Comparison of ENCODE assay signal across 8 mouse cellular contexts in genomic region chr4:117125910-117126674, GRCm38 (mm10). TPM values are rescaled to one million over a fixed set of nuclear protein-coding genes. Genes with fewer than 3 reads are reported as not detected.
DNase-seq lines count a peak whose midpoint lies in the region; ATAC-seq and TF ChIP-seq lines count a peak whose summit lies in the region.

No protein-coding gene starts in this region.

- TF ChIP-seq EP300 in heart, adult 2 months (IDR thresholded peaks at IDR 0.05; ENCODE audit: insufficient read depth, low read depth, low read length) = peak; percentile 98

- peaks cover 29% of the 10 kb centered on the region for H3K4me1 ChIP-seq in heart, adult 2 months (ENCODE audit: control insufficient read depth, insufficient read depth, low read length)
- peaks cover 17% of the 10 kb centered on the region for H3K4me1 ChIP-seq in lung, embryonic 14.5 days (ENCODE audit: insufficient read depth)
- H3K4me1 ChIP-seq in neural tube, embryonic 15.5 days = peaks cover 24% of the 10 kb centered on the region

- peak; percentile 45 for ATAC-seq in common myeloid progenitor, adult 5-6 weeks (replicated peaks; ENCODE audit: low read depth, poor library complexity, severe bottlenecking)
- ATAC-seq in lung, embryonic 14.5 days (ENCODE audit: insufficient read depth) = peak; percentile 60
- ATAC-seq in neural tube, embryonic 15.5 days (ENCODE audit: low FRiP score) = no peak

- H3K9me3 ChIP-seq in lung, embryonic 14.5 days (ENCODE audit: low read depth, low read length) = no peaks in the 10 kb centered on the region
- H3K9me3 ChIP-seq in neural tube, embryonic 15.5 days (replicated peaks) = no peaks in the 10 kb centered on the region

- peak; percentile 74 for TF ChIP-seq POLR2A in heart, adult 2 months (IDR thresholded peaks at IDR 0.05; ENCODE audit: insufficient read depth, low read depth, low read length)

- peak; percentile 84 for DNase-seq in urinary bladder, postnatal 14 days (ENCODE audit: low spot score)
- no peak for DNase-seq in urinary bladder, postnatal 10 days (ENCODE audit: low spot score)
- DNase-seq in heart, adult 2 months = peak; percentile 80 to 91
- DNase-seq in kidney, adult 18-20 months = peak; percentile 69
- peak; percentile 80 for DNase-seq in lung, embryonic 14.5 days
- no peak for DNase-seq in c-Kit-positive CD71-positive TER-119-positive erythroid progenitor cells, embryonic 14.5 days (ENCODE audit: low spot score)

- TF ChIP-seq CTCF in heart, adult 2 months (IDR thresholded peaks at IDR 0.05) = no peak
- TF ChIP-seq CTCF in lung, embryonic 14.5 days (IDR thresholded peaks at IDR 0.05; ENCODE audit: low read depth) = no peak

- peak overlapping the region; percentile 23 for H3K4me3 ChIP-seq in heart, adult 2 months
- H3K4me3 ChIP-seq in lung, embryonic 14.5 days (ENCODE audit: low read depth, low read length) = no peak overlapping the region
- H3K4me3 ChIP-seq in neural tube, embryonic 15.5 days (replicated peaks) = no peak overlapping the region

- no peaks in the 10 kb centered on the region for H3K27me3 ChIP-seq in heart, adult 2 months (ENCODE audit: control insufficient read depth, insufficient read depth, low read length)
- no peaks in the 10 kb centered on the region for H3K27me3 ChIP-seq in lung, embryonic 14.5 days (ENCODE audit: insufficient read depth, low read length)
- H3K27me3 ChIP-seq in neural tube, embryonic 15.5 days (replicated peaks) = no peaks in the 10 kb centered on the region

- no peaks in the 10 kb centered on the region for H3K79me2 ChIP-seq in heart, adult 2 months (replicated peaks; ENCODE audit: control insufficient read depth, insufficient read depth, low read length)

- peak overlapping the region; percentile 99 for H3K27ac ChIP-seq in heart, adult 2 months
- H3K27ac ChIP-seq in lung, embryonic 14.5 days (ENCODE audit: low read depth) = peak overlapping the region; percentile 94
- H3K27ac ChIP-seq in neural tube, embryonic 15.5 days (replicated peaks) = peak overlapping the region; percentile 76

- no peaks in the 10 kb centered on the region for H3K36me3 ChIP-seq in heart, adult 2 months (ENCODE audit: control insufficient read depth, insufficient read depth, low read length)
- peaks cover 12% of the 10 kb centered on the region; the same call in 1 of the 2 replicates for H3K36me3 ChIP-seq in lung, embryonic 14.5 days (ENCODE audit: insufficient read depth)
- peaks cover 34% of the 10 kb centered on the region for H3K36me3 ChIP-seq in neural tube, embryonic 15.5 days

- WGBS in heart, adult 2 months = 31% methylated on average over 15 of the region's 15 CpGs
- 31% methylated on average over 15 of the region's 15 CpGs for WGBS in lung, embryonic 14.5 days
- WGBS in neural tube, embryonic 15.5 days = 54% methylated on average over 15 of the region's 15 CpGs

- intact Hi-C loops in heart, adult 2 months (cut with DNase I) = loop anchor here (10.0 kb wide), 1 partner anchor 411 kb away; no protein-coding TSS in a partner anchor

- 0 out of 2 replicates have a peak overlapping the region, but pooled peaks have one; percentile 26 for H3K4me2 ChIP-seq in lung, embryonic 14.5 days
- H3K4me2 ChIP-seq in neural tube, embryonic 15.5 days = no peak overlapping the region; the same call in 1 of the 2 replicates

- H3K9ac ChIP-seq in heart, adult 2 months (ENCODE audit: low read depth, low read length) = peak overlapping the region; percentile 56
- H3K9ac ChIP-seq in lung, embryonic 14.5 days = peak overlapping the region; percentile 26; the same call in 1 of the 2 replicates
- peak overlapping the region; percentile 43 for H3K9ac ChIP-seq in neural tube, embryonic 15.5 days (replicated peaks)

RNA-seq across cellular contexts. Expression of gene Tctex1d4, which starts 0.5 kb away (rescaled TPM):
- not detected in 2 replicates for total RNA-seq in common myeloid progenitor, adult 5-6 weeks (2017)
- total RNA-seq in heart, adult 2 months (2021) = not detected
- polyA plus RNA-seq in heart, adult 2 months (2012; rRNA removed) = 0.29 and 4.2 TPM in 2 replicates
- not detected in 2 replicates for polyA plus RNA-seq in lung, embryonic 14.5 days (2014; fragmentation: Nextera tagmentation; extraction: Ambion mirVana)
- not detected in 2 replicates for polyA plus RNA-seq in neural tube, embryonic 15.5 days (2015; fragmentation: Nextera tagmentation; extraction: Ambion mirVana)

RNA-seq across cellular contexts. Expression of gene Btbd19, which starts 0.6 kb away (rescaled TPM):
- total RNA-seq in common myeloid progenitor, adult 5-6 weeks (2017) = 6.7 and 7.8 TPM in 2 replicates
- 1 to 10 TPM; 2.9 to 3.2 TPM for total RNA-seq in heart, adult 2 months (2021)
- 6.6 and 12.2 TPM in 2 replicates for polyA plus RNA-seq in heart, adult 2 months (2012; rRNA removed)
- 6.7 and 7.6 TPM in 2 replicates for polyA plus RNA-seq in lung, embryonic 14.5 days (2014; fragmentation: Nextera tagmentation; extraction: Ambion mirVana)
- polyA plus RNA-seq in neural tube, embryonic 15.5 days (2015; fragmentation: Nextera tagmentation; extraction: Ambion mirVana) = 4.7 and 5.5 TPM in 2 replicates

RNA-seq across cellular contexts. Expression of gene Plk3, which starts 7.7 kb away (rescaled TPM):
- 2.9 and 3.9 TPM in 2 replicates for total RNA-seq in common myeloid progenitor, adult 5-6 weeks (2017)
- total RNA-seq in heart, adult 2 months (2021) = 1 to 10 TPM; 1.4 to 1.9 TPM
- 4.5 and 4.7 TPM in 2 replicates for polyA plus RNA-seq in heart, adult 2 months (2012; rRNA removed)
- polyA plus RNA-seq in lung, embryonic 14.5 days (2014; fragmentation: Nextera tagmentation; extraction: Ambion mirVana) = 4.2 and 5.1 TPM in 2 replicates
- polyA plus RNA-seq in neural tube, embryonic 15.5 days (2015; fragmentation: Nextera tagmentation; extraction: Ambion mirVana) = 19.5 and 22.5 TPM in 2 replicates

RNA-seq across cellular contexts. Expression of gene Rps8, which starts 30.0 kb away (rescaled TPM):
- total RNA-seq in common myeloid progenitor, adult 5-6 weeks (2017) = 1,886 and 2,148 TPM in 2 replicates
- 100 to 1,000 TPM; 553 to 608 TPM for total RNA-seq in heart, adult 2 months (2021)
- 315 and 381 TPM in 2 replicates for polyA plus RNA-seq in heart, adult 2 months (2012; rRNA removed)
- polyA plus RNA-seq in lung, embryonic 14.5 days (2014; fragmentation: Nextera tagmentation; extraction: Ambion mirVana) = 1,312 and 1,358 TPM in 2 replicates
- 530 and 610 TPM in 2 replicates for polyA plus RNA-seq in neural tube, embryonic 15.5 days (2015; fragmentation: Nextera tagmentation; extraction: Ambion mirVana)

RNA-seq across cellular contexts. Expression of gene Ptch2, which starts 30.2 kb away (rescaled TPM):
- not detected in 2 replicates for total RNA-seq in common myeloid progenitor, adult 5-6 weeks (2017)
- total RNA-seq in heart, adult 2 months (2021) = under 1 TPM; 0.70 to 0.86 TPM
- 2.4 and 3.2 TPM in 2 replicates for polyA plus RNA-seq in heart, adult 2 months (2012; rRNA removed)
- polyA plus RNA-seq in lung, embryonic 14.5 days (2014; fragmentation: Nextera tagmentation; extraction: Ambion mirVana) = 12.2 and 14.1 TPM in 2 replicates
- 6.9 and 7.1 TPM in 2 replicates for polyA plus RNA-seq in neural tube, embryonic 15.5 days (2015; fragmentation: Nextera tagmentation; extraction: Ambion mirVana)

Comparison
In these comparisons a context has a peak if more than half of its experiments do, and no peak if none do; other contexts are left out.
1. DNase-seq: peak in urinary bladder, postnatal 14 days (single experiment), heart, adult 2 months (2 of 2), kidney, adult 18-20 months (single experiment) and lung, embryonic 14.5 days (single experiment); none in urinary bladder, postnatal 10 days (single experiment) and c-Kit-positive CD71-positive TER-119-positive erythroid progenitor cells, embryonic 14.5 days (single experiment).
2. Peak in every context shown above with its lines, with median percentiles within 50 percentile points of each other: H3K27ac ChIP-seq and H3K9ac ChIP-seq.